Mouse (Mus musculus): ENCODE measurements around the gene Tmem184a.

Gene Tmem184a

DNA sequence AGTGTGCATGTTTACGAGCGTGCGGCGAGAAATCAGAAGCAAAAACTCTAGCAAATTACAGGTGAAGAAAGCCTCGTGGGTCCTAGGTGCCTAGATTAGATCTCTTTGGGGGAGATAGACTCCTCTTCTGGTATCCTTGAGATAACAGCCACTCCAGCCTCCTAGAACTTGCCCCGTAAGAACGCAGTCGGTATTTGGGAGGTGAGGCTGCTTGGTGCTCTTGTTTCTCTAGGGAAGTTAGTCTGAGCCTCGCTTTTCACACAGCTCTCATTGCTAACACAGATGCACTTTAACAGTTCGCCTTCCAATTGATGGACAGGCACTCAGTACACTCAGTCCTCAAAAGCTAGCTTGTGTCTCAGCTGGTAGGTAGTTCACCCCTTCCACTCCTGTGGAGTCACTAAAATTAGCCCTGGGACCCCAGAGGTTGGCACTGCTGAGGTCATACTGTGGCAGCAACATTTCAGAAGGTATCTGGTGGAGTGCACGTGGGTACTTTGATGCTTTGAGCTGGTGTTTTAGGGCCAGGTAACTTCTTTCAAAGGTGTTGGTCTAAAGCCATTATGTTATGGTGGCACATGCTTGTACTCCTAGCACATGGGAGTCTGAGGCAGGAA lies 27.4 kb downstream of the Tmem184a start:
- DNase-seq, result no peak

DNA sequence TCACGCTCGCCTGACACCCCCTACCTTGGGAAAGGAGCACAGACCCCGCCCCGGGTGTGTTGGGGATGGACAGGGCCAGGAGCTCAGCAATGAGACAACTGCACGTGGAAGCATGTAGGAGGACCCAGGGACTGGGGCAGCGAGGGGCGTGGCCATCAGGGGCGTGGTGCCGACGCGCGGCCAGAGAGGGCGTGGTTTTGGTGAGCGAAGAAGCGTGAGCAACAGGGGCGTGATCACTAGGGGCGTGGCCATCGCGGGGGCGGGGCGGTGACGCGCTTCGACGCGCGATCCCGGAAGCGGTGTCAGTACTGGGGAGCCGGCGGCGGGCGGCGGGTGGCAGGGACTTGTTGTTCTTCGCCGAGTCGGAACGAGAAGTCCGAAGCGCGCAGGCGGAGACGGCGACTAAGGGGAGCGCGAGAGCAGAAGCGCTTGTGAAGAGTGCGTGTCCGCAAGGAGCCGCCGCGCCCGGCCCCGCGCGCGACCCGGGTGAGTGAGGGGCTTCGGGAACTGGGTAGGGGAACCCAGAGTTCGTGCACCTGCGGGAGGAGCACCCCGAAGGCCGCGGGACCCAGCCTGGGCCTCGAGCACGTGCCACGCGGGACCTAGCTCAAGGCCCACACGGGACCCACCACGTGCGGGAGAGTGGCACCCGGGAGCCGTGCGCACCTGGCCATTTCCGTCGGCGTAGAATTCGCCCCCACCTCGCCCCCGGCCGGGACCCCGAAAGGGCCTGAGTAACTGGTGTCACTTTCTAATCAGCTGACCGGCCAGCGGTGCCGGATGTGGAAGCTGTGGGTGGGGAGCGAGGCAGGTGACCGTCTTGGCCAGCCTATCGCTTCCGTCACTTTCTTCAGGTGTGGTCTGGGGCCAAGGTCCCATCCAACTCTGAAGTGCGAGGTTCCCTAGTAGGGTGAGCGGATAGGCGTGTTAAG lies 28.2 kb downstream of the Tmem184a start, which contains the start of gene Mafk:
Mafk (plus strand) TSS at position 287 of the 932 bp plus-strand sequence.
- peak; percentile 83 for DNase-seq

- no peak for DNase-seq
Observed at GRCm38 (mm10) chr5:139789466-139789865, 30.3 kb downstream of the Tmem184a start.

DNA sequence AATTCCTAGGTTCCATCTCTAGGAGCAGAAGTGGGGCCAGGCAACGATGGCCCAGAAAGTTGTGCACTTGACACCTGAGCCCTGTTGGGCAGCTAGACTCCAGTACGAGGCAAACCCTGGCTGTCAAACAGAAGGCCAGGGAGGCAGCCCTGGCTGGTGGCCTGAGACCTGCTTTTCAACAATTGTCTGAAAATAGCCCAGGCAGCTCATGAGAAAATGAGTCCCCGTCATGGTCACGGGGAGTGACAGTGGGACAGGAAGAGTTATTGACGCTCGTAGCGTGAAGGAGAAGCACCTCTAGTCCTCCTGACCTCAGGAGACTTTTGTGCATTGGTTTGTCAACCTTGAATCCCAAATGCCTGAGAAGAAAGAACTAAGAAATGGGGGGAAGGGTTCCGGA lies 38.3 kb downstream of the Tmem184a start:
- DNase-seq, result no peak

- no peak for DNase-seq
Observed at GRCm38 (mm10) chr5:139776966-139777365, 42.8 kb downstream of the Tmem184a start.

- DNase-seq, result peak; percentile 94
Observed at GRCm38 (mm10) chr5:139775216-139775926, 44.3 kb downstream of the Tmem184a start, which contains the start of gene Ints1. Ints1 (minus strand) TSS chr5:139775674.

- no peak for DNase-seq
Observed at GRCm38 (mm10) chr5:139768216-139768615, 51.5 kb downstream of the Tmem184a start.

- no peak for DNase-seq
Observed at GRCm38 (mm10) chr5:139764296-139764695, 55.4 kb downstream of the Tmem184a start.

DNA sequence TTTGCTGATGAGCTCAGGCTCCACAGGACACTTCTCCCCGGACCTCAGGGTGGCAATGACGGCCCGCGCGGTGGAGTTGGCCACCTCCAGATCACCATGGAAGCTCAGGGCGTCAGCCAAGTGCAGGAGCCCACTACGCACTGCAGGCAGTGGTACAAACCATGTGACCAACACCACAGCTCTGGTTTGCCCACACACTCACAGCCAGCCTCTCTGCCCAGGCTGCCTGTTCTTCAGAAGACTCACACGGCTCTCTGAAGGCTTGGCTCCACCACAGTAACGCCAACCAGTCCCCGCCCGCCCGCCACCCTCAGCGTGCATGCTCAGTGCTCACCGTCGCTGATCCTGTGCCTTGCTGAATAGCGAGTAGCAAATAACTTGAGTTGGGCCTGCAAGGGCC lies 61.6 kb downstream of the Tmem184a start:
- no peak for DNase-seq

DNA sequence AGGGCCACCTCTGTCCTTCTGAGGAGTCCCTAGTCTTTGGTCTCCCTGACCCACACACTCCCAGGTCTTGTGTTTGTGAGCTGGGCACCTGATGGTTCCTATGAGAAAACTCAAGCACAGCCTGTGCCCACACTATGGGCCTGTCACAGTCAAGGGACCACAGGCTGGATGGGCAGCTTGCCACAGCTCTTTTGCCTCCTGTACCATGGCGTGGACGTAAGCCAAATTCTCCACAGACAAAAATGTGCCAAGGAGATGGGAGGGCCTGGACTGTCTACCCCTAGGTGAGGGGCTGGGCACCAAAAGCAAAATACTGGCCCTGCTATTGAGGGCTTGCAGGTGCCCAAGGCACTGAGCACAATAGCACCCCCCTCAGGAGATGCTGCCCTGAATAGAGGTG lies 63.1 kb downstream of the Tmem184a start:
- DNase-seq, result no peak

GRCm38 (mm10) chr5:139756135-139756534 lies 63.6 kb downstream of the Tmem184a start:
- no peak for DNase-seq

DNA sequence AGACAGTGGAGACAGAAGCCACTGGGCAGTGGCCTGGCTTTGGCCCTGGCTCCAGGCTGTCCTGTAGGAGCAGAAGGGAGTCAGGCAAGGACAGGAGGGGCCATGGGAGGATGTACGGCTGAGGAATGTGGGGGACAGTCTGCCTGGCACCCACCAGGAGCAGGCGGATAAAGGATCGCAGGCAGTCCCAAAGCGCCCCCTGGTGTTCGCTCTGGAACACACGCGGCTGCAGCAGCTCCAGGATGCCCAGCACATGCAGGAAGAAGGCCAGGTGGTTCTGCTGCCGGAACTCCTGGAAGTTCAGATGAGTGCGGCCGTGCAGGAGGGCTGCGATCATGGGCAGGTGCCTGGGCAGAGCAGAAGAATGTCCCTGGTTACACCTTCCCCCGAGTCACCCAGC lies 65.0 kb downstream of the Tmem184a start:
- peak; percentile 62 for DNase-seq

Measured in cerebellum, adult 11-12 months (tissue).